Mouse (Mus musculus): ENCODE measurements at regions not wholly inside any gene's neighbourhood (a gene's known extent, or its start where the extent isn't known, plus 50 kb on each side); places are given as distances from the start of the nearest gene placed in this dataset.
A peak's percentile ranks its signal among the peaks of the same experiment; 100 is the strongest.

DNA sequence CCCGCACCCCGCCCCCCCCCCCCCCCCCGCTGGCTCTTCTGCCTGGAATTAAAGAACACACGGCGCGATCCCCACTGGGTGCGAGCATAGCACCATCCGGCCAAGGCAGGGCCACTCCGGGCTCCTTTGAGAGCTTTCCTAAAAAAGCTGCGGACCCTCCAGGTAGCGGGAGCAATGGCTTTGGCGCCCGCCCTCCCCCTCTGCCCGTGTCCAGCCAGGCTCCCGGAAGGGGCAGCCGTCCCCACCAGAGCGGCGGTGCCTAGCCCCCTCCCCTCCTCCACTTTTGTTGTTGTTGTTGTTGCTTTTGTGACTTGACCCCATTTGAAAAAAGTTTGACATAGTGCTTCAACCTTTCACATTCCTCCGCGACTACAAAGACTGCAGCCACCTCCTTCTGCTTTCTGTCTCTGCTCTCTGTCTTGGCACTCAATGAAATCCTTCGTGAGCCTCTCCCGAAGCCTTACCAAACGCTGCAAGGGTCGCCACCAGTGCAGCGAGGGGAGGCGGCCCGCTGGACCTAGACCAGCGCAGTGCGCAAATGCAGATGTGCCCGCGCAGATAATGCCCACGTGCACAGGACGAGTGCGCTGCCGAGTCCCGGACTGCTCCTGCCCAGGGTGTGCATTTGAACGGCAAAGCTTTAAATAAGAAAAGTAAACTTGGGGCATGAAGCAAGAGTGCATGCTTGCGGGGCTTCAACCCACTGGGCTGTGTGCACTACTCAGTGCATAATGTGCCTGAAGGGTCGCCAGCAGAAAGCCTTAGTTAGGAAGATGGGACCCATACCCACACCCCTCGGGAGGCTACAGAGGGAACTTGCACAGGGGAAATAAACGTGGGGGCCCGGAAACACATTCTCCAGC lies 179.0 kb upstream of the Xlr start:
- ATAC-seq: no peak
- Histone ChIP-seq H3K27ac (ENCODE audit: low read depth) (no peak overlapping the region), H3K36me3 (replicated peaks; ENCODE audit: insufficient read depth, low read length) (no peaks in the 10 kb centered on the region), H3K27me3 (ENCODE audit: insufficient read depth, low read length) (peaks cover 14% of the 10 kb centered on the region), H3K4me2 (ENCODE audit: low read depth, low read length) (peak overlapping the region; percentile 26; the same call in 1 of the 2 replicates), H3K4me3 (ENCODE audit: low read depth, low read length) (no peak overlapping the region), H3K9ac (replicated peaks) (no peak overlapping the region), H3K4me1 (ENCODE audit: insufficient read depth) (no peaks in the 10 kb centered on the region), H3K9me3 (ENCODE audit: low read length) (no peaks in the 10 kb centered on the region)
- WGBS (ENCODE audit: insufficient replicate concordance): 21% methylated on average over 37 of the region's 42 CpGs
- TF ChIP-seq CTCF (IDR thresholded peaks at IDR 0.05; ENCODE audit: low read depth) (no peak), EP300 (IDR thresholded peaks at IDR 0.05; ENCODE audit: low read depth) (no peak)
- no peak for DNase-seq

DNA sequence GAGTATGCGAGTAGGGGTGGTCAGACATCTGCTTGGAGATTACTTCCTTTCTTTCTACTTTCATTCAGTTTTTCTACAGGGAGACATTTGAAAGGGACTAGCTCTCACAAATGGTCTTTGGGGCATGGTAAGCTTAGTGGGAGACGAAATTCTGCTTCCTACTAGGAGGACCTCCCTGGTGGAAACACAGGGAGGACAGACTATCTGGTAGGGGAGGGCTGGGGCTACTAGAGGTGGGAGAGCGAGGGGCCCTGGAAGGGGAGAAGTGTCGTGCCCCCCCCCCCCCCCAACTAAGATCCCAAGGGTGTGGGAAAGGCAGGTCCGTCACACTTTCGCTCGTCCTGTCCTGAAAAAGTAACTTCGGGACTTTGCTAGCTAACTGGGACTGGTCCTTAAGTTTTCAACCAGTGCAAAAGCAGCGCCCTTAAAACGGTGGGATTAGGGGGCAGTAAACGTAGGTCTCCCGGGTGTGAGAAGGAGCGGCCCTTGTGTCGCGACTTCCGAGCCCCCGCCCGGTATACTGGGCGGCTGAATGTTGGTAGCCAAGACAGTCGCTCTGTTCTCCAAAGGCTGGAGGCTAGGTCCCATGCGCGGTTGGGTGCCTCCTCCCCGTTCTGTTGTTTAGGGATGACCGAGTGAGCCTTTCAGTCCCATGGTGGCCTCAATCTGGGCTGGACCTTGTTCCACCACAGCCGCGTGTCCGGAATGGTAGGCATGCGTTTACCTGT lies 178.2 kb upstream of the Xlr start:
- WGBS (ENCODE audit: insufficient replicate concordance): 19% methylated on average over 24 of the region's 28 CpGs
- Histone ChIP-seq H3K36me3 (replicated peaks; ENCODE audit: insufficient read depth, low read length) (no peaks in the 10 kb centered on the region), H3K4me1 (ENCODE audit: insufficient read depth) (no peaks in the 10 kb centered on the region), H3K9me3 (ENCODE audit: low read length) (no peaks in the 10 kb centered on the region), H3K27me3 (ENCODE audit: insufficient read depth, low read length) (peaks cover 14% of the 10 kb centered on the region), H3K9ac (replicated peaks) (no peak overlapping the region), H3K4me3 (ENCODE audit: low read depth, low read length) (no peak overlapping the region), H3K4me2 (ENCODE audit: low read depth, low read length) (0 out of 2 replicates have a peak overlapping the region, but pooled peaks have one; percentile 35), H3K27ac (ENCODE audit: low read depth) (no peak overlapping the region)
- ATAC-seq (no peak), DNase-seq (no peak)
- TF ChIP-seq EP300 (IDR thresholded peaks at IDR 0.05; ENCODE audit: low read depth) (no peak), CTCF (IDR thresholded peaks at IDR 0.05; ENCODE audit: low read depth) (no peak)

DNA sequence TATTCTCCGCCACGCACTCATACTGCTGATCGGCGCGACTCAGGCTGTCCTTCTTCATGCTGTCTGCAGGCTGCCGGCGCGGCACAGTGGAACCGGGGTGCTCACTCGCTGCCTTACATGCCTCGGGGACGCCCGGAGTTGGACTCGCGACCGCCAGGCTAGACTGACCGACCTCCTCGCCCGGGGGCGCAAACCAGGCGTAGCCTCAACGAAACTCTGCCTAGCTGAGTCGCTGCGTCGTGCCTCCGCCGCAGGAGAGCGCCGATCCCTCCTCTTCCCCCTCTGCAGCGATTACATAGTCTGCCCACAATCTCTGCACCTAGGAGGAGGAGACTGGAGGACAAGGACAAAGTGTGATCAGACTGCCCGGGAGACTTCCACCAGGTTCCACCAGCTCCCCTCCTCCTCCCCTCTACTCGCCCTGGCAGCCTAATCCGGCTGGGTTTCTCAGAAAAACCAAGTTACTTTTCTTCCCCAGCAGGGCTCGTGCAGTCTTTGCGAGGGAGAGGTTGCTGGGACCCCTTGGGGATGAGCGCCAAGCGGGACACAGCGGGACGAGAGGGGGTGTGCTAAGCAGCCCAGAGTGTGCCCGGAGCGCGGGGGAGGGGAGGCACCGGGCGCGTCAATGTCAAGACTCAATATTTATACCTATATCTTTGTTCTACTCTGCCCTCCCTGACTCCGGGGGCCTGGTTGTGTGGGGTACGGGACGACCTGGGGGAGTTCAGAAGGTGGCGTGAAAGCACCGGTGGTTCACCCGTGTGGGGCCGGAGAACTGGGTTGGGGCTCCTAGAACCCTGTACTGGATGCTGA lies 177.4 kb upstream of the Xlr start:
- H3K27me3 ChIP-seq (ENCODE audit: insufficient read depth, low read length): peaks cover 14% of the 10 kb centered on the region
- H3K36me3 ChIP-seq (replicated peaks; ENCODE audit: insufficient read depth, low read length): no peaks in the 10 kb centered on the region
- H3K9me3 ChIP-seq (ENCODE audit: low read length): no peaks in the 10 kb centered on the region
- no peak overlapping the region for H3K27ac ChIP-seq (ENCODE audit: low read depth)
- WGBS (ENCODE audit: insufficient replicate concordance): 25% methylated on average over 51 of the region's 52 CpGs
- no peak overlapping the region for H3K4me3 ChIP-seq (ENCODE audit: low read depth, low read length)
- H3K9ac ChIP-seq (replicated peaks): no peak overlapping the region
- H3K4me1 ChIP-seq (ENCODE audit: insufficient read depth): no peaks in the 10 kb centered on the region
- ATAC-seq (no peak), DNase-seq (no peak)
- TF ChIP-seq EP300 (IDR thresholded peaks at IDR 0.05; ENCODE audit: low read depth): no peak
- no peak for TF ChIP-seq CTCF (IDR thresholded peaks at IDR 0.05; ENCODE audit: low read depth)
- peak overlapping the region; percentile 35; the same call in 1 of the 2 replicates for H3K4me2 ChIP-seq (ENCODE audit: low read depth, low read length)

Measured in liver, postnatal 0 days (tissue).